Mouse (Mus musculus): ENCODE measurements at regions not wholly inside any gene's neighbourhood (a gene's known extent, or its start where the extent isn't known, plus 50 kb on each side); places are given as distances from the start of the nearest gene placed in this dataset.
A peak's percentile ranks its signal among the peaks of the same experiment; 100 is the strongest.
"Not testable (repeated sequence)": the region's sequence is repeated elsewhere in the genome, so short reads cannot be mapped to it uniquely, and the experiment has no call there.

GRCm38 (mm10) chrX:5203101-5203500 lies 251.2 kb downstream of the Btbd35f27 start:
- H3K4me1 ChIP-seq (ENCODE audit: control insufficient read depth, insufficient read depth, low read length); H3K27me3 ChIP-seq (ENCODE audit: control insufficient read depth, insufficient read depth, low read length); H3K4me3 ChIP-seq; H3K79me2 ChIP-seq (replicated peaks; ENCODE audit: control insufficient read depth, insufficient read depth, low read length); H3K36me3 ChIP-seq (ENCODE audit: control insufficient read depth, insufficient read depth, low read length); intact Hi-C loops (cut with DNase I); H3K27ac ChIP-seq; H3K9ac ChIP-seq (ENCODE audit: low read depth, low read length): not testable (repeated sequence)
- 87% methylated on average over 8 of the region's 8 CpGs for WGBS
- DNase-seq = peak in 1 of 2 experiments; percentile 14

Measured in heart, adult 2 months (tissue).